Mouse (Mus musculus) layer of hippocampus, adult 11-12 months (tissue): Measurements from ENCODE around the gene Cacna2d3.

Experiments used
- DNase-seq: peaks from one replicate; pipeline ENCODE4 v3.0.0; 2022; ENCODE audit warnings: low spot score

Cacna2d3 gene

DNA sequence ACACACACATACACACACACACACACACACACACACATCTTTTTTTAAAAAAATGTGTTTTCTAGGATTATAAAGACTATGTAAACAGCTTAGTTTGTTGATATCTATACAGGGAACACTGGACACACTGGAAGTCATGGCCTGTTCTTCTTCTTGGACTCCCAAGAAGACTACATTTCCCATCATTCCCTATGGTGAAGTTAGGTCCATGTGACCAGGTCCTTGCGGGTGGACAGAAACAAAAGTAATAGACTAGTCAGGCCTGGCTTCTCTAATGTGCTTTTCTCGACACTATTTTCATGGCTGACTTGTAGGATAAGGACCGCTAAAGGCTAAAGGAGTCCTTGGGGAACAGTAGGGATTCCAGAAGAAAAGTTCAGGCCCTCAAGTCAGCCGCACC lies 78.4 kb downstream of the Cacna2d3 start:
- no peak for DNase-seq

DNA sequence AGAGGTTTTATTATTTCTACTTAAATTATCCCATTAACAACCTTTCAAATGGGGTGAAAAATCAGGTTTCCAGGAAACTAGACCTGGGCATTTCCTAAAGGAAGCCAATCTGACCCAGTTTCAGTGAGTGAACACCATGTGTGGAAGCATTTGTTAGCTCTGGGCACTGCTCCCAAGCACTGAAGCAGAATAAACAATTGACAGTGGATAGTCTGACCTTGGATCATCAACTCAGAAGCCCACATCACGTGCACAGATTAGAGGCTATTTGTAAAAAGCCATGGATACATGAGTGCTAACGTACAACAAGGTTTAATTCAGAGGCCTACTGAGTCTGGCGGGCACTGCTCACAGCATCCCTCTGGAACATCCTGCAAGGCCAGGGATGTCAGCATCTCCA lies 82.4 kb downstream of the Cacna2d3 start:
- no peak for DNase-seq

DNA sequence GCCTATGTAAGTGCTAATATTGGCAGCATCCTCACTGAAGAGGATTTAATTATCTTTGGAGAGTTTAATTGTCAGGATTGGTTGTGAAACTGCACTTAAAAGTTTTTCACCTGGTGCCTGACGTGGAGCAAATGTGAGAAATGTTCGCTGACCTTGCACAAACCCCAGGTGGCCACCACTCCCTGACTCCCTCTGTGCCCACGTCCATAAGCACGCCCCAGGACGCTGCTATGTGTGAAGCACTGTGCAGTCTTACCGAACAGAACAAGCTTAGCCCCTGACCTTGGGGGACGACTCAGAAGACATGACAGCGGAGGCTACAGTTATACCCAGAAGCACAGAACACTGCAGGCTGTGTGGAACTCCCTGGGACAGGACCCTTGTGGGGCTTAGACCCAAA lies 93.5 kb downstream of the Cacna2d3 start:
- no peak for DNase-seq

DNA sequence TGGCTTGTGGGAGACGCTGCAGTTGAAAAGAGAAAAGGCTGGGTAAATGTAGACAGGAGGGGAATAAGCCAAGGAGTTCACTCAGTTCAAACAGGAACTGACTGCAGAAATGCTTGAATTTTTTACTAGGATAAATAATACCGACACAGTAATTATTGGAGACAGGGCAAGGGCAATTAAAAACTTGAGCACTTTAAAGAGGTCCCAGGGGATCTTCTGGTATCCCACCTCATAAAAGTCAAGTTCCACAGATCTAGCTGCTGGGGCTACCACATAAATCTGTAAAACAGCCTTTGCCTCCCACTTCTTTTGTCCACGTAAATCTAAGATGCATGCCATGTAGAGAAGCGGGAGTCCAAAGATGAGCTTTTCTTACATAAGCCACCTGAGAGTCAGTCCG lies 109.2 kb downstream of the Cacna2d3 start:
- no peak for DNase-seq

DNA sequence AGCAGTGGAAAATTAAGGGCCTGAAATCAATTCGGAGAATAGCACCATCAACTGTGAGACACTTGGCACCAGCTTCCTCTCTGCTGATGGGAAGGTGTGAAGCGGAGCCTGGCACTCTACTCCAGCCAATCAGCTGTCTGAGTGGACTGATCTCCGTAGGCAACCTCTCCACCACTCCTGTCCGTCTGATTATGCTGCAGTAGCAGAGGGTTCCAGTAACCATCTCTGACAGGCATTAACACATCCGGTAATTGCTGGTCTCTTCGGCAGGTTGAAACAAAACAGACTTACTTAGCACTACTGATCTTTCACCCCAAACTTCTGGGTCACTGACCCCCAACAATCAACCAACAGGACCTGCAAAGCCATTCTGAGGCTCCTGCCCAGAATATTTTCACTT lies 112.9 kb downstream of the Cacna2d3 start:
- DNase-seq: no peak

DNA sequence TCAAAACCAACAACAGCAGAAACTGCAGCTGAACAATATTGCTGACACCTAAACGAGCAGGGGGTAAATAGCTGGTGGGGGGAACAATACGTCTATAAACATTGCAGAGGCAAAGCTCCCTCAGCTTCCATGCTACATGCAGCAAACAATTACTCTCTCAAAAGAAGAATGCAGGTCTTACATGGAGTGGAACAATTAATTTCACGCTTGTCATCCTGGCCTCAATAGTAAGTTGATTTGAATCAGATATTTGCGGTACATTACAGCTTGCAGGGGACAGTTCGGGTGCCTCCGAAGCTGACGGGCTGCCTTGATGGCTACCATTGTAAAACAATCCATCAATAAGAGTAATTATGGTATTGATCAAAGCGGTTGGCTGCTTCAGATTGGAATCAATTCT lies 122.2 kb downstream of the Cacna2d3 start:
- no peak for DNase-seq

DNA sequence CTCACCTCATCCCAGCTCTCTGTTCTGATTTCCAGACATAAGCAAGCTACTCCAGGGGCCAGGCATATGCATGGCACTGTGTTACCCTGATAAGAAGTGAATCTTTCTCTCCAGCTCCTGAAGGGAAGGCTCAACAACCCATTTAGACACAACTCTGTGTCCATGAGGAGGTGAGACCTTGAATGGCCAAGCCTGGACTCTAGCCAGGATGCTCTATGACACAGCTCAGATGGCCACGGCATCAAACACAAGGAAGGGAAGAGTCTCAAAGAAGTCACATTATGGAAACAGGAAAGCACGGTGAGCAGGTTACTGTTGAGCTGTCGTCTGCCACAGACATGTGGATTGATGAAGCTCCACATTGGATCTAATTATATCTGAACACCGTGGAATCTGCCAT lies 128.8 kb downstream of the Cacna2d3 start:
- no peak for DNase-seq

DNA sequence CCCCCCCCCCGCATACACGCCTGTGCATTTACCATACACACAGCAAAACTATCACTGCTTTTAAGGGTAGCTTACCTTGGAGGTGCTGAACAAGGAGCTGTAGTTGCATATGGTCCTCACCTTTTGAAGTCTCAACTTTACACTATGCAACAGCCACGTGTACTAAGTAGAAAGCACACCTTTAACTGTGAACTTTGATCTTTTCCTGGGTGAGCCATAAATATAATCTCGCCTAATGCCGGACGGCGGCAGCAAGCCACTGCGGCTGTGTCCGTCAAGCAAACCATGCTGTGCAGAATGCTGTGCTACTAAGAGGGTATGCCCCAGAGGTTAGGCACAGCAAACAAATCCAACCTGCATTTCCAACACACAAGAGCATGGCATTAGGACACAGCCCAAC lies 132.0 kb downstream of the Cacna2d3 start:
- no peak for DNase-seq

DNA sequence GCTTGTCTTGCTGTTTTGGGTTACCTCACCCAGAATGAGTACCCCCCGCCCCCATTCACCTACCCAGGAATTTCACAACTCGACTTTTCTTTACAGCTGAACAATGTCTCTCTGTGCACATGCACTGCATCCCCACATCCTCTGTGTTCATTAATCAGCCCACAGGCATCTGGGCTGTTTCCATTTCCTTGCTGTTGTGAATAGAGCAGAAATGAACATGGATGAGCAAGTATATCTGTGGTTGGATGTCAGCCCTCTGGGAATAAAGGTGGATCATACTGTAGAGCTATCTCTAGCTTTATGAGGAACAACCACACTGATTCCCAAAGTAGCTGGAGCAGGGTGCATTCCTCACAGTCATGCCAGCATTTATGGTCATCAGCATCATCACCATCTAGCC lies 139.7 kb downstream of the Cacna2d3 start:
- no peak for DNase-seq

DNA sequence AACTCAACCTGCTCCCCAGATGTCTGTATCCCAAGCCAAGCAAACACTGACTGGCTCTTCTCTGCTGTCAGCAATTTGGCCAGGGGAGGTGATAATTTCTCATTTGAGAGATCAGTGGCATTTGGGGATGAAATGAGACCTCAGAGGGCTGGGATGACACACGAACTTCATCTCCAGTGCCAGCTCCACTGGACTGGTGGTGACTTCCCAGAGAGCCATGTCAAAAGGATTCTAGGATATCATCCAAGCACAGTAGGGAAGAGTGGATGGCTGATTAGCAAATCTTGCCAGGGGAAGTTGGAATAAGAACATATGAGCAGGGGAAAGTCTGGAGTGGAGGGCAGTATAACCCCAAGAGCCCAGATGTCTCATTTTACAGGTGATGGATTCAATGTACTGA lies 143.9 kb downstream of the Cacna2d3 start:
- no peak for DNase-seq

DNA sequence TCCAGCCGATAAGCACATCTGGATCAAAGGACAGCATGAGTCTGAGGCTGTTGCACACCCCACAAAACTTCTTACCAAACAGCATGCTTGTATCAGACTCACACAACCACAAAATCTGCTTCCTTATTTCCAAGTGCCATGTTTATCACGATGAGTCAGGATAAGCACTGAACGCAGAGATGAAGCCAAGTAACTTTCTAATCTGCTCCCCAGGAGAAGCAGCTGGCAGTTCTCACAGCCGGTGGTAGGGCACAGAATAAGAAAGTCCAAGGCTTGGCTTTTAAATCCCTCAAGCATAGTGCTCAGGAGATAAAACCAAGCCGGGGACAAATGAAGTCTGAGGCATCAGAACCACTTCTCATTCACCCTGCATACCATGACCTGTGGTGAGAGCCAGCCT lies 146.1 kb downstream of the Cacna2d3 start:
- DNase-seq: peak; percentile 20

DNA sequence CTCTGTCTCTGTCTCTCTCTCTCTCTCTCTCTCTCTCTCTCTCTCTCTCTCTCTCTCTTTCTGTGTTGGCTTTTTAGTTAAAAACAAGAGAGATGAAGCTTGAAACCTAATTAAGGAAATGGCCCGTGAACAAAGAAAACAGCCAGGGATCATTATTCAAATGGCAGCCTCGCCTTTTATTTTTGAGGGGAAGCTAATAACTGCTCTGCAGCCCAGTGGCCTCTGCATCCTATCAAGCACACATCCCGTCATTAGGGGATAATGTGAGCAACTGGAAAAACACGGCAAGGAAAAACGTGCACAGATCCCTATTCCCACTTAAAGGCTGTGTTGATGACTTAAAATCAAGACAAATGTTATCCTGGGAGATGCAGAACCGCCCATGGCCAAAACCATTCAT lies 159.0 kb downstream of the Cacna2d3 start:
- DNase-seq: no peak

DNA sequence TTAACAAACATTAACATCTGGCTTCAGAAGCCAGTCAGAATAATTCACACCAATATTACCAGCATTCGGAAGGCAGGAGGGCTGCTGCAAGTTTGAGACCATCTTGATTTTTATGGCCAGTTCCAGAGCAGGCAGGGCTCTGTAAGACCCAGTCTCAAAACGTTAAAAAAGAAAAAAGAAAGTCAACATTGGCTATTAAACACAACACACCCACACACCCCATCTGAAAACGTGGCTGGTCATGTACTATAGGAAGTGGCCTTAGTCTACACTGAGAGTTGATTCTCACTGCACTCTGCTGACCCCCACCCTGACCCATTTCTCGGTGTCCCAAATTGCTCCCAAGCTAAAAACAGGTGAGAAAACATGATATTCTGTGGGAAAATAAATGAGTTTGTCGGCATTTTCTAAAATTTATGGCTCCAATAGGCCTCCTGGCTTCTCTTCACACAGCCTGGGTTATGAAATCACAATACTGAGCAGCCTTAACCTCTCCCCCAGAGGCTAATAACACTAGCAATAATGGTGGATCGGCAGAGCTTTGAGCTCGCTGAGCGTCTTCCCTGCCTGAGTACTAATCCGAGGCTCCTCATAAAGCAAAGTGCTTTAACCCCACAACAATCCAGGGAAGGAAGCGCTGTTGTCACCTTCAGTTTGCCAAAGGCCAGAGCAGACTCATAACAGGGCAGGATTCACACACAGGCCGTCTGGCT lies 160.4 kb downstream of the Cacna2d3 start:
- DNase-seq: no peak

DNA sequence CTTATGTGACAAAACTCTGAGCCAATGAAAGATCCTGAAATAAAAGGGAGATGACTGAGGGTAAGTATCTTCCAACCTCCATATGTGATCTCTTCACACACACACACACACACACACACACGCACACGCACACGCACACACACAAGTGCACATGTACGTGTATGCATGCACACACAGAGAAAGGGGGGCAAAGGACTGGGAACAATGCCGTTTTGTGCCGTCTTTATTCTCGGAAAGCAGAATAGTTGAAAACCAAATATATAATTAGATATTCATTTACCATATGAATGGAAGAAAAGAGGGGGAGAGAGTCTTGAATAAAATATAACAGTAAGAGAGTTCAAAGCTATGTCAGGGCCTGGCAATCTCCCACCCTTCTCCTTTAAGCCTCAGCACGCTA lies 163.2 kb downstream of the Cacna2d3 start:
- no peak for DNase-seq

DNA sequence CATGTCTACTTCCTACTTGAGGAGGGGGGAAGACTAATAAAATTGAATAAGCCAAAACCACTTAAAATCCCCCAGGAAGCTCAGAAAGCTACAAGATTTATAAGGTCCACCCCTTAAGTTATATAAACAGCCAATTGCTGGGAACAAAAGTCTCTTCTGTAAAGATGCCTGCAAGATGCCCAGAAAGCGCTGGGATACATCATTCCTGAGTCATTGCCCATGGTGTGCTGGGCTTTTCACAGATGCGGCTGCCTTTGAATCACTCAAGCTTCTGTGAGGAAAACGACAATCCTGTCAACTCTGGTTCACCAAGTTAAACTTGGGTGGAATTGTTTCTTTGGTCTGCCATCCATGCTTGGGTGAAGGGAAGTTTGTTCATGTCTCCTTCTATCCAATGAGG lies 165.5 kb downstream of the Cacna2d3 start:
- no peak for DNase-seq

DNA sequence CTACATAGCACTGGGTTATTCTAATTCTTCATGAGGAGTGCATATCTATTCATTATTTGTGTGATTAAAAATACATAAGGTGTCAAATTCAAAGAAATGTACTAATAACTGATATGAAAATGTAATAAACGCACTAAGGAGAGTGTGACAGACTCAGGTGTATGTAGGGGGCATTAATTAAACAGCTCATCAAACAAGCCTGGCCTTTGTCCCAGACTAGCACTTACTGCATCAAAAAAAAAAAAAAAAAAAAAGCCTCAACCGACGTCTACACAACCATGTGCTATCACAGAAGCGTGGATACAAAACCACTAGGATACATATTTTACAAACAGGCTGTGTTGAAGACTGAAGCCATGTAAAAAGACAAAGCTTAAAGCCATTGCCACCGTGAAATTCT lies 169.2 kb downstream of the Cacna2d3 start:
- no peak for DNase-seq

DNA sequence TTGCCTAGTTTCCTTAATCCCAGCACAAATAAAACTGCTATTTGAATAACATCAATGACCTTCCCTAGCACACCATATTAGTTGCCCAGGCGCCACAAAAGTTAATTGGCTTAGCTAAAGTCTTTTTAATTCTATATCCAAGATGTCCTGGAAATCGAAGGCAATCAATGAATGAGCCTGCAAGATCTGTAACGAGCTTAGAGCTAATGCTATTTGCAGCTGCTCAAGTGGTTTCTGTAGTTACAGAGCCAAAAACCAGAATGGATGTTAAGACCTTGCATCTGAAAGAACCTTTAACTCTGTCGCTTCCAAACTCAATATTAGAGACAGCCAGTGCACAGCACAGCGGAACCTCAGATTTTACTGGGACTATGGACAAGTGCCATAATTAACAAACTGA lies 173.0 kb downstream of the Cacna2d3 start:
- no peak for DNase-seq

DNA sequence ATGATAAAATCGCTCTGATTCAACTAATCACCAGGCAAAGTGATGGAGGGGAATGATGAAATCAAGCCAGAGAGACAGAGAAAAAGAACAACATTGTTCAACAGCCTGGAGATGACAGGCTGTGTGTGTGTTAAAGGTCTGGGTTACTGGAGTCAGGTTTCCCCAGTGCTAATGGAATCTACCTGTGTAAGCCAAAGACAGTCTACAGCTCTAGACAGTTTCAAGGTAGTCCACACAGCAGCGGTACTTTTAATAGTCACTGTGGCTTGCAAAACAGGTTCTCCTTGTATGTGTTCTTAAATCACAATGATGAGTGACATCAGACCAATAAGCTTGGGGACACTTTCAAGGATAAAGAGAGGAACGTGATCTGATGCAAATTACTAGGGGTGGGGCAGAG lies 191.1 kb downstream of the Cacna2d3 start:
- DNase-seq: no peak

DNA sequence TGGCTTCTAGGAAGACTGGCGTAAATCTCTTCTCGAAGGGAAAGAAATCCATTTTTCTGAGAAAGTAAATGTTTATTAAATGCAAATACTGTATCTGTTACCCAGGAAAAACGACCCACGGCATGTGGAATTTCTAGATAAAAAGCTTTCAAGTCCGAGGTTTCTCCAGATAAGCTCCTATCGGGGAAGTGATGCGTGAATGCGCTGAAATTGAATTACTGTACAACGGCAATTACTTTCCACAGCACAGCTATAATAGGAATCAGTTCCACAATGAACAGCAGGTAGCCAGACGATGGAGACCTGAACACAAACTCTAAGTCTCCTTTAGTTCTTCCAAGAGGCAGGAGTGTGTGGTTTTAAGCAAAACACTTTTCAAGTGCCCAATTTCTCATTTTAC lies 193.0 kb downstream of the Cacna2d3 start:
- no peak for DNase-seq

DNA sequence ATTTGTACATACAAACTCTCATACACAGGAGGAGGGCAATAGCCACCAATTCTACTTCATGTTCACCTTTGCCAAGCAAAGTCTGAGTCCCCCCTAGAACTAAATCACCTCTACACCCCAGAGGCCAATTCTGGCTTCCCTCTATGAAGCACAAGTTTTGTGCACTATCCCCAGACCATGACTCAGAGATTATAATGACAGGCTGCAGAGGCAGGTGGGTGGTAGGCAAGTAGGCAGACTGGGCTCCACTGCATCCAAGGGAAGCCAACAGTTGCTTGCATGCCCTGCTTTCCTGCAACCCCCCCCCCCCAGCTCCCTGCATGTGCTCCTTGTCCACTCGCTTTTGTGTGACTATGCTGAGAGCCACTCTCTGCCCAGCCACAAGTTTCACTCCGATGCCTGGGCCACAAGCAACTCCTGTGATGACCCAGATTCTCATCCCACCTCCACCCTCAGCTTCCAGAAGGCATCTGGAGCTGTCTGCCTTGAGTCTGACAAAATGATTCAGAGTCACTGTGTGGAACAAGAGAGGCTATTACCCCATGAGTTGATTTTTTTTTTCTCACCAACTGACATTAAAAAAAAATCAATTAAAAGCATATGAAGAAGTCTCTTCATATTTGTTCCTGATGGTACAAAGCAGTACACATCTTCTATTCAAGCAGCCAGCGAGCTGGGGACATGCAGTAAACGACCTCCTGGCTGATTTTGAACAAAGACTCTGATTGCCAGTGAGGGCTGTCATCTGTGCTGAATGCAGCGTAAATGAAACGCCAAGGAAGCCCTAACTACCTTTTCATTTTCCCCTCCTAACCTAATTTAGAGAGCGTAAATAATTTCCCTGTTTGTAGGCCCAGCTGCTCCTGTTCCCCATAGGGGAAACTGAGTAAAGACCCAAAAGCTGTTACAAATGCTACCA lies 201.7 kb downstream of the Cacna2d3 start:
- peak; percentile 22 for DNase-seq

DNA sequence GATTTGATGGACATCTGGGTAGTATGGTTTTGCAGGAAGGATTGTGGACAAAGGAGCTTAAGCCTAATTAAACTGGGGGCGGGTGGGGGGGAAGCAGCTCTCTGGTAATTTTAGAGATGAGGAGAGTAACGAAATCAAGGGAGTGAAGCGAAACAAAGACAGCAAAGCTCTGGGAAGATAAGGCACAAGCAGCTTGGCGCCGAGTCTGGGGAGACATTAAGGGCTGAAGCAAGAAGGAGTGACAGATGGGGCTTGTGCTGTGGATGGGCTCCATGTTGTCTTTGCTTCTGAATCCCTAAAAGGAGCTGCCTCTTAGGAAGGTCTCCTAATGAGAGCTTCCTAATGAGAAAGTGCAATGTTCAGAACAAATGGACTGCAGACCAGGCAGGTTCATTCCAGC lies 219.0 kb downstream of the Cacna2d3 start:
- DNase-seq: peak; percentile 24

DNA sequence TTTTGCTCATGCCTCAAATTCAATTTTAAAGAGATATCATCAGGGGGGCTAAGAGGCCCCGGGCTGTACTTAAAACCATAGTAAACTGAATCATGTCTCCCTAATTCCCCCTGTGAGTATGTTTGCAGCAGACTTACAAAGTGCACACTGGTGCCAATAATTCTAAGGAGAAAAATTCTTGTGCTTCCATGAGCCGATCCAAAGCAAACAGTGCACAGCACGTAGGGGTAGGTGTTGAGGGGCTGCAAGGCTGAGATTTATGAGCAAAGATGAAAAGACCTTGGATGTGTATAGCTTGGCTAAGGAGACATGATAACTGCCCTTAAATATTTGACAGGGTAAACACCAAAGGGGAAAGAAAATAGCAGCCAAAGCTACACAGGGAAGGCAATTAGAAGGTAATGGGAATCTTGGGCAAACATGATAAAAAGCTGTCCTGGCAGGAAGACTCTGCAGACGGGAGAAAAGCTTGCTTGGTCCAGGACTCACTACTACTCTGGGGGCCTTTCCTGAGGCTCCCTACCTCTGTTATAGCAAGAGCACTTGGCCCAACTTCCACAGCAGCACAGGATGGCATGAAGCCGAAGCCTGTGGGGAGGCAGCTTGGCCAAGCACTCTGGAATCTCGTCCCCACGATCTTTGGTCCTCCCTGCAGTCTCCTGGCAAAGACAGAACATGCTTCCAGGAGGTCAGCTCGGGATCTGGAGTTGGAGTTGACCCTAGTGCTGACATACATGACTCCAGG lies 222.9 kb downstream of the Cacna2d3 start:
- no peak for DNase-seq

DNA sequence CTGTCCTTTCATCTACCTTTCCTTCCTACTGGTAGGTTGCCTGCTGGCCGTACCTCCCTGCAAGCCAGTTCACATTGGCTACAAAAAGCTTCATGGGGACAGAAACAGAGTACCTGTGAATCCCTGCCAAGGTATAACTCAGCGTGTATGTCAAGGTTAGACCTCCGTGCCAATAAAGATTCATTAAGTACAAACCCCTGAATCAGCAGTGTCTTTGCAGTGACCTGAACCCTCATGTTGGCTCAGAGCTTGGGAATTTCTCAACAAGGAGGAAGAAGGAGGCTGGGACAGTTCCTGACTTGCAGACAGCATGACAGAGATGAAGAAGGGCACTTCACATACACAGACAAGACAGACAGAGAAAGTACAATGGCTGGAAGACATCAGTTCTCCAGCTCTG lies 225.1 kb downstream of the Cacna2d3 start:
- no peak for DNase-seq
